Mouse (Mus musculus) embryo, embryonic 11.5 days (tissue): ENCODE measurements around the gene Neb.

Experiments
- DNase-seq: peaks from one replicate; pipeline ENCODE4 v3.0.0-alpha.2; 2012; ENCODE audit warnings: low read depth, low spot score

Neb gene

GRCm38 (mm10) chr2:52374706-52375105 lies 3.6 kb downstream of the Neb start:
- DNase-seq, result no peak

GRCm38 (mm10) chr2:52372480-52372879 lies 5.8 kb downstream of the Neb start:
- DNase-seq, result no peak

GRCm38 (mm10) chr2:52372080-52372479 lies 6.2 kb downstream of the Neb start:
- no peak for DNase-seq

- no peak for DNase-seq
Observed at GRCm38 (mm10) chr2:52371066-52371465, 7.2 kb downstream of the Neb start.

GRCm38 (mm10) chr2:52369622-52370021 lies 8.7 kb downstream of the Neb start:
- no peak for DNase-seq

GRCm38 (mm10) chr2:52367665-52368064 lies 10.6 kb downstream of the Neb start:
- DNase-seq, result no peak

GRCm38 (mm10) chr2:52367248-52367647 lies 11.0 kb downstream of the Neb start:
- no peak for DNase-seq

- no peak for DNase-seq
Observed at GRCm38 (mm10) chr2:52361086-52361485, 17.2 kb downstream of the Neb start.

- DNase-seq, result no peak
Observed at GRCm38 (mm10) chr2:52359722-52360121, 18.6 kb downstream of the Neb start.

GRCm38 (mm10) chr2:52358156-52358555 lies 20.1 kb downstream of the Neb start:
- no peak for DNase-seq

- DNase-seq, result no peak
Observed at GRCm38 (mm10) chr2:52351029-52351428, 27.2 kb downstream of the Neb start.

GRCm38 (mm10) chr2:52340990-52341389 lies 37.3 kb downstream of the Neb start:
- no peak for DNase-seq

- DNase-seq, result no peak
Observed at GRCm38 (mm10) chr2:52335556-52335955, 42.7 kb downstream of the Neb start.

GRCm38 (mm10) chr2:52335087-52335486 lies 43.2 kb downstream of the Neb start:
- DNase-seq, result no peak

- no peak for DNase-seq
Observed at GRCm38 (mm10) chr2:52333535-52333934, 44.7 kb downstream of the Neb start.

- DNase-seq, result no peak
Observed at GRCm38 (mm10) chr2:52331761-52332160, 46.5 kb downstream of the Neb start.

GRCm38 (mm10) chr2:52327244-52327815 lies 50.9 kb downstream of the Neb start:
- no peak for DNase-seq

- no peak for DNase-seq
Observed at GRCm38 (mm10) chr2:52321866-52322265, 56.4 kb downstream of the Neb start.

GRCm38 (mm10) chr2:52320175-52320574 lies 58.1 kb downstream of the Neb start:
- DNase-seq, result no peak

- no peak for DNase-seq
Observed at GRCm38 (mm10) chr2:52319020-52319567, 59.2 kb downstream of the Neb start.

GRCm38 (mm10) chr2:52317471-52317870 lies 60.8 kb downstream of the Neb start:
- no peak for DNase-seq

GRCm38 (mm10) chr2:52315737-52316136 lies 62.5 kb downstream of the Neb start:
- no peak for DNase-seq

GRCm38 (mm10) chr2:52314922-52315730 lies 63.1 kb downstream of the Neb start:
- DNase-seq, result no peak
